Mouse (Mus musculus) heart, postnatal 0 days (tissue): ENCODE measurements around the gene Efcab12. TPM values are rescaled to one million over a fixed set of nuclear protein-coding genes. Genes with fewer than 3 reads are reported as not detected.
A peak's percentile ranks its signal among the peaks of the same experiment; 100 is the strongest.

Experiments
- ATAC-seq: fragments of 200-750 bp; cut with Nextera tagmentation; 2 replicates; pipeline ENCODE4 v1.8.0; 2017; ENCODE audit warnings: low read depth, moderate number of reproducible peaks, moderate library complexity; ENCODE audit not compliant: insufficient read depth
- DNase-seq: peaks from one replicate; pipeline ENCODE4 v3.0.0-alpha.2; 2016; ENCODE audit warnings: low spot score
- H3K27ac ChIP-seq: fragments of 300-500 bp; sonication (generic); 2 replicates; pipeline ENCODE4 v1.5.1; 2014; ENCODE audit warnings: low read depth, mild to moderate bottlenecking
- H3K27me3 ChIP-seq: fragments of 300-500 bp; sonication (generic); 2 replicates; pipeline ENCODE4 v1.6.1; 2014; ENCODE audit warnings: low read length, mixed read lengths; ENCODE audit not compliant: control insufficient read depth, insufficient read depth
- H3K36me3 ChIP-seq: fragments of 300-500 bp; sonication (generic); replicated peaks from 2 replicates; pipeline ENCODE4 v1.6.1; 2014; ENCODE audit warnings: low read length, mixed read lengths; ENCODE audit not compliant: control insufficient read depth, insufficient read depth
- H3K4me1 ChIP-seq: fragments of 300-500 bp; sonication (generic); 2 replicates; pipeline ENCODE4 v1.6.1; 2014; ENCODE audit warnings: antibody characterized with exemption; ENCODE audit not compliant: control insufficient read depth, insufficient read depth
- H3K4me2 ChIP-seq: fragments of 300-500 bp; sonication (generic); 2 replicates; pipeline ENCODE4 v1.6.1; 2014; ENCODE audit warnings: low read depth, mild to moderate bottlenecking, low read length, moderate library complexity
- H3K4me3 ChIP-seq: fragments of 300-500 bp; sonication (generic); 2 replicates; pipeline ENCODE4 v1.5.1; 2014; ENCODE audit warnings: low read depth, low read length
- H3K9ac ChIP-seq: fragments of 300-500 bp; sonication (generic); replicated peaks from 2 replicates; pipeline ENCODE4 v1.6.1; 2014; ENCODE audit warnings: low read depth, low read length, mixed read lengths
- H3K9me3 ChIP-seq: fragments of 300-500 bp; sonication (generic); replicated peaks from 2 replicates; pipeline ENCODE4 v1.6.1; 2016; ENCODE audit warnings: low read length; ENCODE audit not compliant: control insufficient read depth
- CTCF ChIP-seq: IDR thresholded peaks from 2 replicates; pipeline ENCODE4 v1.5.1; 2016; ENCODE audit warnings: antibody characterized with exemption, control low read depth, low read depth
- EP300 ChIP-seq: IDR thresholded peaks from 2 replicates; pipeline ENCODE4 v1.6.1; 2016; ENCODE audit warnings: antibody characterized with exemption, low read depth
- WGBS: fragments of 180-500 bp; shearing (Covaris S2); extraction: QIAGEN DNeasy Blood & Tissue Kit; methylation state at CpG from one replicate; pipeline ENCODE4 v1.1.7; 2014; 5-methylcytosine and 5-hydroxymethylcytosine counted together
- polyA plus RNA-seq: library from polyadenylated mRNA; unstranded; fragments of >200 nt; fragmentation: Nextera tagmentation; extraction: Ambion mirVana; gene quantifications from 2 replicates; pipeline ENCODE4 v1.2.1, GENCODE M21; 2015
- total RNA-seq: library from RNA; depleted of rRNA; stranded (reverse); fragments of >200 nt; gene quantifications from 2 replicates; pipeline ENCODE4 v1.2.3, GENCODE M21; 2014; ENCODE audit warnings: low replicate concordance

Gene Efcab12
- total and polyA plus RNA-seq, 2 experiments from 2014 or later: 0.30 TPM; not detected in 1

DNA sequence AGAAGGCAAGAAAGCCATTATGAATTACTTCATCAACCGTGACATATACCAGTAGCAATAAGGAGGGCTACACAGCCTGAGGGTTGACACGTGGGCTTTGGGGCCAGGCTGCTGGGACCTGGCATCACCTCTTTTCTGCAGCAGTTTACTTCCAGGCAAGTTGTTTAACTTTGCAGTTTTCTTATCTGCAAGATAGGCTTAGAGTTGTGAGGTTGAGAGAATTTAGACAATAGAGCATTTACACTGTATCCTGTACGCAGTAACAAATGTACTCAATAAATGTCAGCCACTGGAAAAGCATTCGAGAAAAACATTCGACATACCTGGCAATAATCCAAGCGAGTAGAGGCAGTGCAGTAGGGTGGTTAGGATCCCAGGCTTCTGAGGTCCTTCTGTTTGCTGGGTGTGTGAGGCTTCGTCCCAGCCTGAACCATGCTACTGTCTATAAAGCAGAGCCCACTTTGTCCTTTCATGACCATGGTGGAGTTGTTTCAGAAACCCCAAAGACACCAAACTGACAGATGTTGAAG lies 21.9 kb upstream of the Efcab12 start:
- no peaks in the 10 kb centered on the region for H3K9me3 ChIP-seq
- H3K27ac ChIP-seq: no peak overlapping the region
- ATAC-seq (no peak; the same call in 1 of the 2 replicates), DNase-seq (no peak)
- TF ChIP-seq CTCF (no peak), EP300 (no peak)
- WGBS: 43% methylated on average over 7 of the region's 7 CpGs
- no peak overlapping the region for H3K4me2 ChIP-seq
- 0 out of 2 replicates have a peak, but pooled peaks cover 7% of the 10 kb centered on the region for H3K36me3 ChIP-seq
- peaks cover 4% of the 10 kb centered on the region for H3K4me1 ChIP-seq
- H3K9ac ChIP-seq: no peak overlapping the region
- H3K27me3 ChIP-seq: no peaks in the 10 kb centered on the region
- H3K4me3 ChIP-seq: no peak overlapping the region

DNA sequence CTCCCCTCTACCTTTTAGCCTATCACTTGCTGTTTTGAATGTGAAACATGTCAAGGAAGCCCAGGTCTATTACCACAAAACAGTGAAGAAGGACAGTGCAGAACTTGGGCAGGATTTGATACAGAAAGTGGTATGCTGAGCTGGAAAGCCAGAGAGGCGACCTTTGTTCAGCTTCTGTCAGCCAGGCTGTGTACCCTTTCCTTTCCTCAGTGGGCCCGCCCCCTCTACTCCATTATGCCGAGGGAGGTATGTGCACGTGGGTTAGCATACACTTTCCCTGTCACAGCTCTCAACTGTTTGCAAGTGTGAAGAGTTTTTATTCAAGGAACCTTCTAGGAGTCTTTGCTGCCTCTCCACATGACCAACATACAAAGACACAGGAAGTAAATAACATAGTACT lies 21.0 kb upstream of the Efcab12 start:
- WGBS: 52% methylated on average over 4 of the region's 4 CpGs
- no peaks in the 10 kb centered on the region for H3K36me3 ChIP-seq
- H3K27me3 ChIP-seq: no peaks in the 10 kb centered on the region
- H3K4me1 ChIP-seq: peaks cover 4% of the 10 kb centered on the region
- H3K27ac ChIP-seq: no peak overlapping the region
- DNase-seq (no peak), ATAC-seq (no peak)
- H3K4me3 ChIP-seq: no peak overlapping the region
- H3K9me3 ChIP-seq: no peaks in the 10 kb centered on the region
- TF ChIP-seq EP300: no peak
- TF ChIP-seq CTCF: no peak
- H3K4me2 ChIP-seq: no peak overlapping the region
- no peak overlapping the region for H3K9ac ChIP-seq

DNA sequence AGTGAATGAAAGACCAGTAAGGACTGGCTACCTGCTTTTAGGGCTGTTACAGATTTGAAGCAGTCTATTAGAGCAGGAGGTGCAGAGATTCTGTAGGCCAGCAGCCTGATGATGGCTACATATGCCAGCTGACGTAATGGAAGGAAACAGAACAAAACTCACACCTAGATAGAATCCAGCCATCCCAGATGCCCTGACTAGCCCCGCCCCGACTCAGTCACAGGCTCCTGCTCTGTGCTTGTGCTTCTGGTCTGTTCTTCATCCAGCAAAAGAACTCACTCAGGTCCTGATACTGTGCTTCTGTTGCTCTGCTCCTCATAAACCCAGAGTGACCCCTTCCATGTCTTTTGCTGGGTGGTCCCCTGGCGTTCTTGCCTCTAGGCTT lies 18.1 kb upstream of the Efcab12 start:
- DNase-seq: no peak
- WGBS: 43% methylated on average over 4 of the region's 4 CpGs

DNA sequence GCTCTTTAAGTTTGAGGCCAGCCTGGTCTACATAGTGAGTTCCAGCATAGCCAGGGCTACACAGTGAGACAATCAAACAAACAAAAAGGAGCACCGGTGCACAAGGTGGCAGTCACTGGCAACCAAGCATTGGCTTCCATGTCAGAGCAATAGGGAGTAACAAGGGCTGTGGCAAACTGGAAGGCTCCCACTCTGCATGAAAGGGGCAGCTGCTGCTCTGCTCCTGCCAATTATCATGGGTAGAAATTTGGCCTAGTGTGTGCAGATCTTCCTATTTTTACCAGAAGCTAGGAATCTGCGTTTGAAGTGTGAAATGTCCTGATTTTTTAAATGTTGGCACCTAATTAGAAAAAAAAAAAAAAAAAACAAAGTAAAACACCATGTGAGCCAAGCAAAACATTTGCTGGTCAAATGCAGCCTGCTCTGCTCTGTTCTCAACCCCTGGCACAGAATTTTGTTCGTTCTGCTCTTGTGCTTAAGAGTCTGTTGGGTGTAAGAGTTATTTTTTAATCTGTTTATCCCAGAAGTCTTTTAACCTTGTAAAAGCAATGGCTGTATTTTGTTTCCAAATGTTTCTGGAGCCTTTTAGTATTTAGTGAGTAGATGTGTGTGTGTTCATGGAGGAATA lies 17.6 kb upstream of the Efcab12 start:
- H3K4me1 ChIP-seq: peaks cover 16% of the 10 kb centered on the region
- H3K4me2 ChIP-seq: no peak overlapping the region
- no peaks in the 10 kb centered on the region for H3K9me3 ChIP-seq
- 68% methylated on average over 3 of the region's 3 CpGs for WGBS
- H3K27me3 ChIP-seq: no peaks in the 10 kb centered on the region
- ATAC-seq (no peak), DNase-seq (no peak)
- H3K27ac ChIP-seq: peak overlapping the region; percentile 53; the same call in 1 of the 2 replicates
- H3K4me3 ChIP-seq: no peak overlapping the region
- no peak overlapping the region for H3K9ac ChIP-seq
- no peaks in the 10 kb centered on the region for H3K36me3 ChIP-seq
- TF ChIP-seq EP300 (no peak), CTCF (no peak)

More for the DNA sequence above, 18.1 kb upstream of the Efcab12 start:
- Histone ChIP-seq H3K9me3 (no peaks in the 10 kb centered on the region), H3K4me2 (no peak overlapping the region), H3K27ac (peak overlapping the region; percentile 53), H3K4me3 (no peak overlapping the region), H3K4me1 (peaks cover 16% of the 10 kb centered on the region), H3K36me3 (no peaks in the 10 kb centered on the region), H3K27me3 (no peaks in the 10 kb centered on the region), H3K9ac (no peak overlapping the region)
- no peak for ATAC-seq
- TF ChIP-seq CTCF: no peak
- TF ChIP-seq EP300: no peak

DNA sequence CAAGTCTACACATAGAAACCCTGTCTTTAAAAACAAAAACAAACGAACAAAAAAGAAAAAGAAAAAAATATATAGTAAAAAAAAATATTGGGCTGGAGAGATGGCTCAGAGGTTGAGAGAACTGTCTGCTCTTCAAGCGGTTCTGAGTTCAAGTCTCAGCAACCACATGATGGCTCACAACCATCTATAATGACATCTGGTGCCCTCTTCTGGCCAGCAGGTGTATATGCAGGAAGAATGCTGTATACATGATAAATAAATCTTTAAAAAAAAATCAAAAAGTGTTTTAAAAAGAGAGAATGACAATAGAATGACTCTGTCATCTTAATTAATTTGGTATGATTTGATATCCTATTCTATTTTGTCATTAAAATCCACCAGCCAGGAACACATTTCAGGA lies 16.2 kb upstream of the Efcab12 start:
- no peak for ATAC-seq
- peaks cover 16% of the 10 kb centered on the region; the same call in 1 of the 2 replicates for H3K4me1 ChIP-seq
- H3K9me3 ChIP-seq: no peaks in the 10 kb centered on the region
- H3K27me3 ChIP-seq: no peaks in the 10 kb centered on the region
- H3K36me3 ChIP-seq: no peaks in the 10 kb centered on the region
- no peak overlapping the region for H3K27ac ChIP-seq
- no peak overlapping the region for H3K9ac ChIP-seq
- no peak overlapping the region for H3K4me2 ChIP-seq
- WGBS: 74% methylated on average over 2 of the region's 2 CpGs
- no peak overlapping the region for H3K4me3 ChIP-seq
- no peak for DNase-seq
- TF ChIP-seq CTCF (peak; percentile 48), EP300 (no peak)
